Mouse (Mus musculus) kidney, postnatal 0 days (tissue): ENCODE results near the gene D1Ertd622e. TPM values are rescaled to one million over a fixed set of nuclear protein-coding genes. Genes with fewer than 3 reads are reported as not detected.

Source experiments
- ATAC-seq: fragments of 200-750 bp; cut with Nextera tagmentation; replicated peaks from 2 replicates; pipeline ENCODE4 v1.8.0; 2017; ENCODE audit warnings: low read depth, moderate number of reproducible peaks, moderate TSS enrichment, moderate library complexity; ENCODE audit not compliant: low FRiP score
- DNase-seq: peaks from one replicate; pipeline ENCODE4 v3.0.0-alpha.2; 2016; ENCODE audit warnings: low spot score
- H3K27ac ChIP-seq: fragments of 300-500 bp; sonication (generic); 2 replicates; pipeline ENCODE4 v1.5.1; 2014; ENCODE audit warnings: mild to moderate bottlenecking
- H3K27me3 ChIP-seq: fragments of 300-500 bp; sonication (generic); 2 replicates; pipeline ENCODE4 v1.6.1; 2014; ENCODE audit warnings: low read length, mixed read lengths; ENCODE audit not compliant: insufficient read depth
- H3K36me3 ChIP-seq: fragments of 300-500 bp; sonication (generic); 2 replicates; pipeline ENCODE4 v1.6.1; 2014; ENCODE audit warnings: low read length, mixed read lengths; ENCODE audit not compliant: insufficient read depth
- H3K4me1 ChIP-seq: fragments of 300-500 bp; sonication (generic); replicated peaks from 2 replicates; pipeline ENCODE4 v1.6.1; 2014; ENCODE audit warnings: antibody characterized with exemption, low read length, mixed read lengths; ENCODE audit not compliant: insufficient read depth
- H3K4me2 ChIP-seq: fragments of 300-500 bp; sonication (generic); 2 replicates; pipeline ENCODE4 v1.6.1; 2014; ENCODE audit warnings: mild to moderate bottlenecking, low read length, moderate library complexity, mixed read lengths
- H3K4me3 ChIP-seq: fragments of 300-500 bp; sonication (generic); replicated peaks from 2 replicates; pipeline ENCODE4 v1.5.1; 2014; ENCODE audit warnings: low read depth, low read length
- H3K9ac ChIP-seq: fragments of 300-500 bp; sonication (generic); 2 replicates; pipeline ENCODE4 v1.6.1; 2014; ENCODE audit warnings: low read depth, low read length
- H3K9me3 ChIP-seq: fragments of 300-500 bp; sonication (generic); replicated peaks from 2 replicates; pipeline ENCODE4 v1.6.1; 2016; ENCODE audit warnings: low read length, inconsistent platforms, mixed read lengths
- CTCF ChIP-seq: IDR thresholded peaks from 2 replicates; pipeline ENCODE4 v1.5.1; 2016; ENCODE audit warnings: antibody characterized with exemption, low read depth, mild to moderate bottlenecking, moderate library complexity
- WGBS: fragments of 180-500 bp; shearing (Covaris S2); extraction: QIAGEN DNeasy Blood & Tissue Kit; methylation state at CpG from one replicate; pipeline ENCODE4 v1.1.7; 2014; 5-methylcytosine and 5-hydroxymethylcytosine counted together
- polyA plus RNA-seq: library from polyadenylated mRNA; unstranded; fragments of >200 nt; fragmentation: Nextera tagmentation; extraction: Ambion mirVana; gene quantifications from 2 replicates; pipeline ENCODE4 v1.2.1, GENCODE M21; 2015

Gene D1Ertd622e
- polyA plus RNA-seq, 1 experiment from 2014 or later, result 21.5 TPM

DNA sequence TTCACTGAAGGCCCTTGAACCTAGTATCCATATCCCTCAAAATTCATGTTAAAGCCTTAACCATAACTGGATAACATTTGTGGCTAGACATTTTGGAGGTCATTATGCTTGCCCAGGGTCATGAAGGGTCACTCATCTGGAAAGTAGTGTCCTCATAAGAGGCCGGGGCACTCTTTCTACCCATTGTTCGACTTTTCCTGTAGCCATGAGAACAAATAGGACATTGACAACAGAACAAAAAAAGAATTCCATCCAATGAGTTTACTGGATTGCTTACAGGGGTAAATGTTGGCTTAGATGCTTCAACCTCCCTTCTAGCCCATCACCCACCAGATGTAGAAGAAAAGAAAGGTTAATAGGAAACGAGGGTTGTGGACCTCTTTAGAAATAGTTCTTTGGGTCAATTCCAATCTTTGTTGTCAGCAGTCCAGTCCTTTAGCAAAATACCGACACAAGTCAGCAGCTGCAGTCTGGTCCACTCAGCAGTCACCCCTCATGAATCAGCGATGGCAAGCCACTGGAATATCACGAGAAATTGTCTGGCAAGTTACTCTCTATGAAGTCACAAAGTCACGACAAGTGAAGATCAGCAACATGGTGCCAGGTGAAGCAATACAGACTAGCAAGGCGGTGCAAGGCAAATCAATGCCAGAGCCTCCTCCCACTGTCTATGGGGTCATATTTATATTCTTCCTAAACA lies 42.1 kb downstream of the D1Ertd622e start:
- no peak overlapping the region for H3K4me3 ChIP-seq
- no peaks in the 10 kb centered on the region for H3K27me3 ChIP-seq
- no peaks in the 10 kb centered on the region for H3K9me3 ChIP-seq
- no peaks in the 10 kb centered on the region for H3K36me3 ChIP-seq
- 79% methylated on average over 8 of the region's 8 CpGs for WGBS
- H3K4me1 ChIP-seq, result no peaks in the 10 kb centered on the region
- no peak overlapping the region for H3K9ac ChIP-seq
- H3K4me2 ChIP-seq, result no peak overlapping the region
- no peak for TF ChIP-seq CTCF
- DNase-seq (no peak), ATAC-seq (no peak)
- no peak overlapping the region for H3K27ac ChIP-seq

DNA sequence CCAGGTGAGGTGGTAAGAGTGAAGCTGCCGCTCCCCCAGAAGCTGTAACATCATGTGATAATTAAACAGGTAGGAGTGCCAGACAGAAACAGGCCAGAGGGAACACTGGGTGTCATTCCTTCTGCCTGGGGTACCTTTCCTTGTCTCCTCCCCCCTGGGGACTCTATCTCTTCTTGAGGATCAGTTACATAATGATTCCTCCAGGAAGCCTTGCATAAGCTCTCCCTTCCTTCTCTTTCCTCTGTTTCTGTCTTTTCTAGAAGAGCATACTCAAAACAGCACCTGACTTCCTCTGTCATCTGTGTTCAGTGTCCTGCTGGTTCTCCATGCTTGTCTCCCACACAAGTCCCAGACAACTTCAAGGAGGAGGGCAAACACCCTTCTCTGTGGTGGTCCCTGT lies 46.3 kb downstream of the D1Ertd622e start:
- DNase-seq (no peak), ATAC-seq (no peak)
- Histone ChIP-seq H3K9me3 (no peaks in the 10 kb centered on the region), H3K36me3 (no peaks in the 10 kb centered on the region), H3K4me3 (no peak overlapping the region), H3K4me1 (no peaks in the 10 kb centered on the region), H3K27ac (no peak overlapping the region), H3K27me3 (no peaks in the 10 kb centered on the region), H3K9ac (no peak overlapping the region), H3K4me2 (no peak overlapping the region)
- 69% methylated on average over 1 of the region's 1 CpGs for WGBS
- no peak for TF ChIP-seq CTCF

DNA sequence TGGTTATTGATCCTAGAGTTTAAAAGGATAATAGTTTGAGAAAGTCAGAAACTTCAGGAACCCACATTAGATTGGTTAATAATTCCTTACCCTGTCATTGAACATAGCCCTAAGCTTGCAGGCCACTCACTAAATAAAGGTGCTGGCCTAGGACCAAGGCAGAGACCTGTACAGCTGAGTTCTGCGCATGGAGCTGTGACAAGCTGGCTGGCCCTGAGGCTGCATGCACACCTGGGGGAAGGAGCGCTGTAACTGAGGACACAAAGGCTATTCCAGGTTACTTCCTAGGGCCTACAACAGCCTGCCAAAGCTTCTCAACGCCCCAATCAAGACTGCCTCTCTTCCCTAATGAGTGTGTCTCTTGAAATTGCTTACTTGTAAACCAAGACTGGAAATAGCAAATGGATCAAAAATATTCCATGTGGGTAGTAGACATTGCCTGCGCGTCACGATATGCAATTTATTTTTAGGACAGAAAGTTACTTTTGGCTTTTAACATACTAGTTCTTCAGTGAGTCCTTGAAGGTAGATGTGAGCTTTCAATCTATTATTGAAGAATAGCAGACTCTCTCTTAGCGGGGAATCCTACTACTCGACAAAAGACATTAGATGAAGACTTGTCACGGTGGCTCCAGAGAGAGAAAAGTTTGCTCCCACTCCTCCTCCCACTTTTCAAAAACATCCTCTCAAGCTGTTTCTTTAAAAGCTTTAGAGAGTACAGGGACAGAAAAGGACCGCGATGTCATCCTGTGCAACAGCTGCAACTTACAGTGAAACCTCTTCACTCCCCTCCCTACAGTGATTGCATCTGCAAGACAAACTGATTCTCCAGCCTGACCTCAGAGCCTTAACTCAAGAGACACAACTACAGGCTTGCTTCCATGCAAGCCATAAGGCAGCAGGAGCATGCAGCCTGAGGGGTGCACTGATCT lies 47.1 kb downstream of the D1Ertd622e start:
- Histone ChIP-seq H3K36me3 (no peaks in the 10 kb centered on the region), H3K27me3 (no peaks in the 10 kb centered on the region), H3K4me2 (no peak overlapping the region), H3K4me3 (no peak overlapping the region), H3K27ac (no peak overlapping the region), H3K9me3 (no peaks in the 10 kb centered on the region), H3K9ac (no peak overlapping the region), H3K4me1 (no peaks in the 10 kb centered on the region)
- DNase-seq, result no peak
- WGBS, result 83% methylated on average over 11 of the region's 11 CpGs
- no peak for TF ChIP-seq CTCF
- no peak for ATAC-seq

- DNase-seq (no peak), ATAC-seq (no peak)
- no peak overlapping the region for H3K9ac ChIP-seq
- H3K4me3 ChIP-seq, result no peak overlapping the region
- H3K4me1 ChIP-seq, result no peaks in the 10 kb centered on the region
- WGBS, result 72% methylated on average over 2 of the region's 2 CpGs
- no peaks in the 10 kb centered on the region for H3K36me3 ChIP-seq
- TF ChIP-seq CTCF, result no peak
- H3K27ac ChIP-seq, result no peak overlapping the region
- H3K4me2 ChIP-seq, result no peak overlapping the region
- H3K9me3 ChIP-seq, result no peaks in the 10 kb centered on the region
- H3K27me3 ChIP-seq, result no peaks in the 10 kb centered on the region
Measured at GRCm38 (mm10) chr1:97611747-97612146, 50.1 kb downstream of the D1Ertd622e start.

- no peak overlapping the region for H3K4me2 ChIP-seq
- no peak for TF ChIP-seq CTCF
- WGBS, result 70% methylated on average over 1 of the region's 1 CpGs
- no peaks in the 10 kb centered on the region for H3K36me3 ChIP-seq
- no peak overlapping the region for H3K27ac ChIP-seq
- H3K27me3 ChIP-seq, result no peaks in the 10 kb centered on the region
- no peak overlapping the region for H3K4me3 ChIP-seq
- H3K4me1 ChIP-seq, result no peaks in the 10 kb centered on the region
- H3K9me3 ChIP-seq, result no peaks in the 10 kb centered on the region
- ATAC-seq, result no peak
- no peak for DNase-seq
- H3K9ac ChIP-seq, result no peak overlapping the region
Measured at GRCm38 (mm10) chr1:97603361-97603760, 58.5 kb downstream of the D1Ertd622e start.

GRCm38 (mm10) chr1:97600371-97600770 lies 61.5 kb downstream of the D1Ertd622e start:
- Histone ChIP-seq H3K4me2 (no peak overlapping the region), H3K27ac (no peak overlapping the region), H3K4me1 (no peaks in the 10 kb centered on the region), H3K4me3 (no peak overlapping the region), H3K27me3 (no peaks in the 10 kb centered on the region), H3K9me3 (no peaks in the 10 kb centered on the region), H3K9ac (no peak overlapping the region), H3K36me3 (no peaks in the 10 kb centered on the region)
- TF ChIP-seq CTCF, result no peak
- DNase-seq, result no peak
- no peak for ATAC-seq
- 51% methylated on average over 2 of the region's 2 CpGs for WGBS
